Mouse (Mus musculus) frontal cortex, adult (tissue): ENCODE results near the gene Stx18.
A peak's percentile ranks its signal among the peaks of the same experiment; 100 is the strongest.

ENCODE experiments used
- ATAC-seq: cut with Nextera tagmentation; 2 replicates; pipeline ENCODE4 v1.9.2; 2017; ENCODE audit warnings: mild to moderate bottlenecking, moderate library complexity, mixed read lengths; ENCODE audit not compliant: low TSS enrichment

Gene Stx18

DNA sequence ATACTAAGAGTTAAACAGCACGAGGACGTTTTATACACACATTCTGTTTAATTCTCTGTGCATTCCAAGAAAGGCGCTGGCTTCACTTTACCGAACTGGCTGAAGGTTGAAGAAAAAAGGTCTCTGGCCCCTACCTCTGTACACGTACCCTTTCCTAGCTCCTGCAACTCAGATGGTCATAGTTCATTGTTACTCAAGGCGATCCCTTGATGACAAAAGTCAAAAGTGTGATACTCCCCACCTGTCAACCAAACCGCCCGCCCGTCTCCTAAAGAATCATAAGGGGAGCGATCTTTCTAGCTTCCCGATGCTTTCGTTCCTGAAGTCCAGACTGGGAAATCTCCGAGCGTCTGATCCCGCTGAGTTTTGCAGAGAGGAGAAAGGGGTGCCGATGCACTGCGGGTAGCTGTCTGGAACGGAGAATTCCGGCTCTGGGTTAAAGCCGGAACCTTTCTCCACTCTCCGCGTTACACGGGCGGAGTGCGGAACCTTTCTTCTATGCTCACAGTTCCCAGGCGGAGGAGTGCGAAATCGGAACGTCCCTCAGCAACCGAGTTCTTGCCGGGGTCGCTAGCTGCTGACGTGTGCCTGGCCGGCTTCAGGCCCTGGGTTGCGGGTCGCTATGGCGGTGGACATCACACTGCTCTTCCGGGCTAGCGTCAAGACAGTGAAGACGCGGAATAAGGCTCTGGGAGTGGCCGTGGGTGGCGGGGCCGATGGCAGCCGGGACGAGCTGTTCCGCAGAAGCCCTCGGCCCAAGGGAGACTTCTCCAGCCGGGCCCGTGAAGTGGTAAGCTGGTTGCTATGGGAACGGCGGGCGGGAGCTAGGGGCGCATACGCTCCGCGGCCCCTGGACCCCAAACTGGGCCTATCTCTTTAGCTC lies at the start of gene Stx18:
Stx18 (plus strand) TSS at position 33 of the 883 bp plus-strand sequence.
- peak; percentile 97 for ATAC-seq

DNA sequence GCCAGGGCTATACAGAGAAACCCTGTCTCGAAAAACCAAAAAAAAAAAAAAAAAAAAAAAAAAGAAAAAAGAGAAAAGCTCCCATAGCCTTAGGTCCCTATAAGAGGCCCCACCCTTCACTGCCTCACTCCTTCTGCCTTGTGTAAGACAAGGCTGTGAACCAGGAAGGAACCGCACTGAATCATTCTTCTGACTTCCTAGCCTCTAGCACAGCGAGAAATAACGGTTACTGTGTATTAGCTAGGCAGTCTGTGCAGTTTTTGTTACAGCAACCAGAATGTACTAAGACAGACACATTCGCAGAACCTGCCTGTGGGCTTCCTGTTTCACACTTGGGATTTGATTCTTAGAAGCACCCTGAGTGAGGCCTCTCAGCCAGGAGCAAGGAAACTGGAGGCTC lies 46.2 kb upstream of the Stx18 start:
- no peak for ATAC-seq

GRCm38 (mm10) chr5:37998805-37999204 lies 39.7 kb upstream of the Stx18 start:
- ATAC-seq = no peak

- no peak for ATAC-seq
Measured at GRCm38 (mm10) chr5:38002573-38002972, 36.0 kb upstream of the Stx18 start.

DNA sequence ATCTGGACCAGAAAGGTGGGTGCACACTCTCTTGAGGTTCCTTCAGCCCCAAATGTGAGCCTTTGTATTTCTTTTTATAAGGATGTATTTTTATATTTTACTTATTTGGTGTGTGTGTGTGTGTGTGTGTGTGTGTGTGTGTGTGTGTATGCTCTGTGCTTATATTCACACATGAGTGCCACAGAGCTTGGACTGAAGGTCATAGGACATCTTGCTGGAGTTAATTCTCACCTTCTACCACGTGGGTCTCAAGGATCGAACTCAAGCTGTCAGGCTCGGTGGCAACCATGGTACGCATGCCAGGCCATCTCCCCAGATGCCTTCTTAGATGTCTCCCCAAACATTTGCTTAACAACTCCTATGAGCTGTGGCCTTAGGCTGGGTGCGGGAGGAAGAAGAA lies 33.8 kb upstream of the Stx18 start:
- ATAC-seq = no peak

GRCm38 (mm10) chr5:38006415-38007347 lies 31.9 kb upstream of the Stx18 start:
- no peak for ATAC-seq

DNA sequence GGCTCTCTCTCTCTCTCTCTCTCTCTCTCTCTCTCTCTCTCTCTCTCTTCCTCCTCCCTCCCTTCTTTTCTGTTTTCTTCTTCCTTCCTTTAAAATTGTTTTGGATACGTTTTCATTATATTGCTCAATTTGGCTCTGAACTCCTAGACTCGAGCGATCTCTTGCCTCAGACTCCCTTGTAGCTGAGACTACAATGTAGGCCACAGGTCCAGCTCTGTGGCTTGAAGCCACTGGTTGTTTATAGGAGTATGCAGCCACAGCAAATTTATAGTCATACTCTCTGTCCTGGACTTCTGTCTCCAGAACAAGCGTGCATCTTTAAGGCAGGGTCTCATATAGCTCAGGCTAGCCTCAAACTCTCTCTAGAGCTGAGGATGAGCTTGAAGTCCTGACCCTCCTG lies 29.5 kb upstream of the Stx18 start:
- ATAC-seq = no peak

- ATAC-seq = no peak
Measured at GRCm38 (mm10) chr5:38014916-38015315, 23.6 kb upstream of the Stx18 start.

DNA sequence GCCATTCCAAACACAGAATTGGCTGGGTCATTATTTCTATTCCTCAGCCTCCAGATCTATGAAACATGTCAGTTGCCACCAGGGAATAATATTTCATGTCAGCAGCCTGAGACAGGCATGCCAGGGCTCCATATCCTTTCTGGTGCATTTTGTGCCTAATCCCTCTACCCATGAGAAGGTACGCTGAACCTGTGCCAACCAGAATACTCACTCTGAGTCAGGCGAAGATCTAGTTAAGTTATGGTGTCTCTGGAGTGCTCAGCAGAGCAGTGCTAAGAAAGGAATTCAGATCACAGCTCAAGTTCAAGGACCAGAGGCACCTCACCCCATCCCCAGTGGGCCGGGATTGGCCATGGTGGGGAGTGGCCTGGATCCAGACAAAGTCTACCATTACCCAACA lies 21.6 kb upstream of the Stx18 start:
- no peak for ATAC-seq

GRCm38 (mm10) chr5:38027656-38028055 lies 10.9 kb upstream of the Stx18 start:
- no peak for ATAC-seq

DNA sequence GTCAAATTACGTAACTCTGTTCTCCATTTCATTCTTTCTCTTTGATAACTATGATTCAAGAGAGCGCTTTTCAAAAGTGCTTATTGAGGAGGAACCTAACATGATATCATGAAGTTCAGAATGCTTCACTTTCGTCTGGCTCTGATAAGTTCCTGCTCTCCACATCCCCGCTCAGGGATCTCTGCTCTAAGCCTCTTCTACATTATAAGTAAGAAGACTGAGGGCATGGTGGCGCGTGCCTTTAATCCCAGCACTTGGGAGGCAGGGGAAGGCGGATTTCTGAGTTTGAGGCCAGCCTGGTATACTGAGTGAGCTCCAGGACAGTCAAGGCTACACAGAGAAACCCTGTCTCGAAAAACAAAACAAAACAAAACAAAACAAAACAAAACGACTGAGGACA lies 268 bp upstream of the Stx18 start:
- ATAC-seq = no peak

DNA sequence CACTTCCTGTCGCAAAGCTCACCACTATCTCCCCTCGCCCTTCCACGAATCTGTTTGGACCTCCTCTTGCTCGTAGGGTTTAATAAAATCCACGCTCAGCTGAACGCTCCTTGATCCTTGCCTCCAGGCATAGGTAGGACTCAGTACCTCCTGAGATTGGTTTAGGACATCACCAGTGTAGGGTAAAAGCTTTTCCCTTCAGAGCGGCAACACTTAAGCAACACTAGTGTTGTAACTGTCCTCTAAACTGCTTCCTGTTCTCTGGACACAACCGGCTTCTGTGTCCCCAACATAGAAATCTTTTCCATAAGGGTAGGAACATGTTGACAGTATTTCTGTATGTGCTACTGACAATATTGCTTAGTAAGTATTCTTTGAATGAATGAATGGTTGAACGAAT lies 1.3 kb downstream of the Stx18 start:
- ATAC-seq = 0 out of 2 replicates have a peak, but pooled peaks have one; percentile 18

GRCm38 (mm10) chr5:38044923-38045322 lies 6.4 kb downstream of the Stx18 start:
- ATAC-seq = peak; percentile 92

DNA sequence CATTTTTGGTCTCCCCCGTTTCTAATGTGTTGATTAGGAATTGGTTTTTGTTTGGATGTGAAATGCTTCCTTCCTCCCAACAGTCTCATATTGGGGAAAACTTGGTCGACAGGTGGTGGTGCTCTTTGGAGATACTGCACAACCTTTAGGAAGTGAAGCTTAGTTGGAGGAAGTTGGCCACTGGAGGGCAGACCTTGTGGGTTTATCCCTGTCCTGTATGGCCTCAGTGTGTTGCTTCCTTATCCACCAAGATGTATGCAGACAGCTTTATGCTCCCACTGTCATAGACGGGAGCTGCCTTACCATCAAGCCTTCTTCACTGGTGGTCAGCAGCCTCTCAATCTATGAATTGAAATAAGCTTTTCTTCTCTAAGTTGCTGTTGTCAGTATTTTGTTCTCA lies 9.6 kb downstream of the Stx18 start:
- ATAC-seq = no peak

- ATAC-seq = no peak
Measured at GRCm38 (mm10) chr5:38061051-38061450, 22.5 kb downstream of the Stx18 start.

GRCm38 (mm10) chr5:38062709-38063108 lies 24.2 kb downstream of the Stx18 start:
- ATAC-seq = 0 out of 2 replicates have a peak, but pooled peaks have one; percentile 29

- ATAC-seq = peak; percentile 53
Measured at GRCm38 (mm10) chr5:38063339-38063738, 24.8 kb downstream of the Stx18 start.

DNA sequence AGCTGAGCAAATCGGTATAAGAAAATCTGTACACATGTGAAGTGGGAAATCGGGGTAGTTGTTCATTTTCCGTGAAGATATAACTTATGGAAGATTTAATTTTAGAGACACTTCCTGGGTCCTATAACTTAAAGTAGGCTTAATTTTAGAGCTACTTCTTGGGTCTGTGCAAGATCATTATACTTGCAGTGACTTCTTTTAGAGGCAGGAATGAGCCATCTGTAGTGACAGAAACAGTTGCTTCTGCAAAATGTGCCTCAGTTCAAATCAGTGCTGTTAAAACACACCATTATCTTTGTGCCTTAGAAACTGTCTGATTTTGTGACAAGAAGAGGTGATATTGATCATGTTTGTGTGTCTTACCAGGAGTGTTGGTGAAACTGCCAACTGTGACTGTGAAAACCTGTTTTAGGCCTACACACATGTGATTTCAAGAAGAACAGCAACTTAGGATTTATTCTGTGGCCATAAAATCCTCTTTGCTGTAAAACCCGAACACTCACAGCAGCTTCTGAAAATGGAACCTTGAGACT lies 25.6 kb downstream of the Stx18 start:
- ATAC-seq = peak; percentile 78

GRCm38 (mm10) chr5:38064701-38065100 lies 26.2 kb downstream of the Stx18 start:
- peak; percentile 36; the same call in 1 of the 2 replicates for ATAC-seq

DNA sequence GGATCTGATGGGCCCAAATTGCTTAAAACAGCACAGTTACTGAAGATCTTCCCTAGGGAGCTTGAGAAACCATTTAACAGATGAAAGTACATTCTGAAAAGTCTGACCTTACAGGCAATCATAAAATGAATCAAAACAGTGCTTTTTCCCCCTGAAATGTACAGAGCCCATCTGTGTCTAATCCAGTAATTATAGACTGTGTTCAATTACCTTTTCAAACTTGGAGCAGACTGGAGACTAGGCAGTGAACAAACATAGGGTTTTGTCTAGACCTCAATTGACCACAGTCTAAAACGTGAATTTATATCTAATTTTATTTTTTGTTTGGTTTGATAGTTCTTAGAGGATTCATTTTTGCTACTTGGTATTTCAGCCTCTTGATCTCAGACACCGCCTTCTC lies 26.9 kb downstream of the Stx18 start:
- no peak for ATAC-seq

DNA sequence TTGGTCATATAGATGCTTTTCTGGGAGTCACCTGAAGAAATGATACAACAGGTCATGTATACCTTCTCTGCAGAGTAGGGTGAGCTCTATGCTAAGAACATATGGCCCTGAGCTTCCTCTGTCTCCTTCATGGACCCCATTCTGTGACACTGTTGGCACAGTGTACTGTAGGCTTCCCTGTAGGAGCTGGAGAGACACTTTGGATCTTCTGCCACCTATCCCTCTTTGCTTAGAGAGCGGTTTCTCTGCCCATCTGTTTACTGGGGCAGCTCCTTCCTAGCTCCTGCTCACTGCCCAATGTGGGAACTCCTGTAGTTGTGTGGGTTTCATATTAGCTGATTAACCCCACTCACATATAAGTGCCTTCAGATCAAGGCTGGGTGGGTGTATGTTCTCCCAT lies 28.1 kb downstream of the Stx18 start:
- ATAC-seq = no peak

DNA sequence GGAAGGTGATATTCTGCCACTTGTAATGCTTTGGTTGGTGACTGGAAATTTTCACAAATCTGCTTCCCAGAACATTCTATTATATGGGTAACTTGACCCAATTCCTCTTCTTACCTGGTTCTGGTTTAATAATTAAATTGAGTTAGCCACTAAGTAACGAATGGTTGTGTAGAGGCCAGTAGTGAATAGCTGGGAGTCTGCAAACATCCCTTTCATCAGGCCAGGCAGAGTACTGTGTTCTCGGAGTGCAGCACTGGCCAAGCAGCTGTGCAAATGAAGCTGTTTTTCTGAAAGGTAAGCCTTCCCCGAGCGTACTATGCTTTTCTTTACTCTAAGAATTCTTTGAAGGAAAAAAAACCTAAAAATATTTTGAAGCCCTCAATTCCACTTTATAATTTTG lies 37.8 kb downstream of the Stx18 start:
- no peak for ATAC-seq
